Mouse (Mus musculus) hindbrain, embryonic 15.5 days (tissue): ENCODE data around the gene Ndufb5. TPM values are rescaled to one million over a fixed set of nuclear protein-coding genes. Genes with fewer than 3 reads are reported as not detected.
"Not testable (repeated sequence)": the region's sequence is repeated elsewhere in the genome, so short reads cannot be mapped to it uniquely, and the experiment has no call there.

Experiments
- ATAC-seq: fragments of 200-750 bp; cut with Nextera tagmentation; 2 replicates; pipeline ENCODE4 v1.8.0; 2017; ENCODE audit warnings: low read depth, moderate number of reproducible peaks, moderate TSS enrichment; ENCODE audit not compliant: low FRiP score
- H3K27ac ChIP-seq: fragments of 300-500 bp; sonication (generic); replicated peaks from 2 replicates; pipeline ENCODE4 v1.5.1; 2015; ENCODE audit warnings: mild to moderate bottlenecking, inconsistent platforms
- H3K27me3 ChIP-seq: fragments of 300-500 bp; sonication (generic); 2 replicates; pipeline ENCODE4 v1.6.1; 2015; ENCODE audit warnings: control low read depth, inconsistent platforms
- H3K36me3 ChIP-seq: fragments of 300-500 bp; sonication (generic); 2 replicates; pipeline ENCODE4 v1.6.1; 2015; ENCODE audit warnings: control low read depth, inconsistent platforms
- H3K4me1 ChIP-seq: fragments of 300-500 bp; sonication (generic); replicated peaks from 2 replicates; pipeline ENCODE4 v1.6.1; 2015; ENCODE audit warnings: control low read depth, inconsistent platforms
- H3K4me2 ChIP-seq: fragments of 300-500 bp; sonication (generic); 2 replicates; pipeline ENCODE4 v1.6.1; 2015; ENCODE audit warnings: moderate library complexity, mild to moderate bottlenecking, inconsistent platforms
- H3K4me3 ChIP-seq: fragments of 300-500 bp; sonication (generic); 2 replicates; pipeline ENCODE4 v1.5.1; 2015; ENCODE audit warnings: mild to moderate bottlenecking, inconsistent platforms
- H3K9ac ChIP-seq: fragments of 300-500 bp; sonication (generic); 2 replicates; pipeline ENCODE4 v1.6.1; 2015; ENCODE audit warnings: inconsistent platforms
- H3K9me3 ChIP-seq: fragments of 300-500 bp; sonication (generic); 2 replicates; pipeline ENCODE4 v1.6.1; 2016; ENCODE audit warnings: control low read depth, inconsistent platforms
- WGBS: fragments of 180-500 bp; shearing (Covaris S2); methylation state at CpG from one replicate; pipeline ENCODE4 v1.1.7; 2015; 5-methylcytosine and 5-hydroxymethylcytosine counted together
- polyA plus RNA-seq: library from polyadenylated mRNA; unstranded; fragments of >200 nt; fragmentation: Nextera tagmentation; extraction: Ambion mirVana; gene quantifications from 2 replicates; pipeline ENCODE4 v1.2.1, GENCODE M21; 2015

Gene Ndufb5
- 311 and 334 TPM in 2 replicates for polyA plus RNA-seq

- peak; percentile 99 for ATAC-seq
- WGBS, result under 1% methylated on average over 62 of the region's 62 CpGs
Measured at GRCm38 (mm10) chr3:32736244-32737171, at the start of gene Ndufb5. TSS of gene Ndufb5 (plus strand) at chr3:32736990.

GRCm38 (mm10) chr3:32687156-32687555 lies 49.6 kb upstream of the Ndufb5 start:
- Histone ChIP-seq H3K36me3 (no peaks in the 10 kb centered on the region), H3K9ac (no peak overlapping the region), H3K27ac (no peak overlapping the region), H3K27me3 (no peaks in the 10 kb centered on the region), H3K9me3 (no peaks in the 10 kb centered on the region), H3K4me2 (no peak overlapping the region), H3K4me1 (no peaks in the 10 kb centered on the region), H3K4me3 (no peak overlapping the region)
- no peak for ATAC-seq
- WGBS, result 75% methylated on average over 4 of the region's 4 CpGs

More at GRCm38 (mm10) chr3:32736244-32737171, at the start of gene Ndufb5:
- H3K27ac ChIP-seq, result peak within 1 kb of the TSS; percentile 91
- no peaks in the 10 kb centered on the region for H3K9me3 ChIP-seq
- peak within 1 kb of the TSS; percentile 67 for H3K4me2 ChIP-seq
- peak within 1 kb of the TSS; percentile 80 for H3K9ac ChIP-seq
- peak within 1 kb of the TSS; percentile 84 for H3K4me3 ChIP-seq
- H3K27me3 ChIP-seq, result no peaks in the 10 kb centered on the region
- H3K4me1 ChIP-seq, result peaks cover 31% of the 10 kb centered on the region
- peaks cover 13% of the 10 kb centered on the region for H3K36me3 ChIP-seq

- Histone ChIP-seq H3K27ac (no peak overlapping the region), H3K9ac (no peak overlapping the region), H3K4me1 (no peaks in the 10 kb centered on the region), H3K4me2 (no peak overlapping the region), H3K27me3 (no peaks in the 10 kb centered on the region), H3K9me3 (no peaks in the 10 kb centered on the region), H3K36me3 (no peaks in the 10 kb centered on the region), H3K4me3 (no peak overlapping the region)
- WGBS, result 89% methylated on average over 9 of the region's 9 CpGs
- no peak for ATAC-seq
Measured at GRCm38 (mm10) chr3:32689567-32689999, 47.2 kb upstream of the Ndufb5 start.

- Histone ChIP-seq H3K4me2 (no peak overlapping the region), H3K9ac (no peak overlapping the region), H3K27ac (no peak overlapping the region), H3K27me3 (no peaks in the 10 kb centered on the region), H3K36me3 (no peaks in the 10 kb centered on the region), H3K4me3 (no peak overlapping the region), H3K4me1 (no peaks in the 10 kb centered on the region), H3K9me3 (no peaks in the 10 kb centered on the region)
- ATAC-seq, result no peak
- 91% methylated on average over 3 of the region's 3 CpGs for WGBS
Measured at GRCm38 (mm10) chr3:32690008-32690407, 46.8 kb upstream of the Ndufb5 start.

- no peak overlapping the region for H3K4me3 ChIP-seq
- no peak overlapping the region for H3K9ac ChIP-seq
- H3K9me3 ChIP-seq, result no peaks in the 10 kb centered on the region
- H3K27ac ChIP-seq, result no peak overlapping the region
- 54% methylated on average over 1 of the region's 1 CpGs for WGBS
- ATAC-seq, result no peak
- no peak overlapping the region for H3K4me2 ChIP-seq
- no peaks in the 10 kb centered on the region for H3K4me1 ChIP-seq
- H3K27me3 ChIP-seq, result no peaks in the 10 kb centered on the region
- no peaks in the 10 kb centered on the region for H3K36me3 ChIP-seq
Measured at GRCm38 (mm10) chr3:32690901-32691300, 45.9 kb upstream of the Ndufb5 start.

GRCm38 (mm10) chr3:32691841-32692240 lies 44.9 kb upstream of the Ndufb5 start:
- no peaks in the 10 kb centered on the region for H3K9me3 ChIP-seq
- H3K4me1 ChIP-seq, result no peaks in the 10 kb centered on the region
- no peaks in the 10 kb centered on the region for H3K27me3 ChIP-seq
- no peak overlapping the region for H3K27ac ChIP-seq
- H3K36me3 ChIP-seq, result no peaks in the 10 kb centered on the region
- no peak for ATAC-seq
- no peak overlapping the region for H3K9ac ChIP-seq
- no peak overlapping the region for H3K4me3 ChIP-seq
- no peak overlapping the region for H3K4me2 ChIP-seq
- WGBS, result 86% methylated on average over 5 of the region's 5 CpGs

- 52% methylated on average over 5 of the region's 5 CpGs for WGBS
- ATAC-seq, result no peak
- H3K4me2 ChIP-seq, result no peak overlapping the region
- H3K36me3 ChIP-seq, result no peaks in the 10 kb centered on the region
- H3K9ac ChIP-seq, result no peak overlapping the region
- no peaks in the 10 kb centered on the region for H3K4me1 ChIP-seq
- no peaks in the 10 kb centered on the region for H3K27me3 ChIP-seq
- no peak overlapping the region for H3K27ac ChIP-seq
- H3K9me3 ChIP-seq, result no peaks in the 10 kb centered on the region
- H3K4me3 ChIP-seq, result no peak overlapping the region
Measured at GRCm38 (mm10) chr3:32694211-32694610, 42.6 kb upstream of the Ndufb5 start.

GRCm38 (mm10) chr3:32694737-32695582 lies 41.8 kb upstream of the Ndufb5 start:
- Histone ChIP-seq H3K36me3 (no peaks in the 10 kb centered on the region), H3K27ac (no peak overlapping the region), H3K9me3 (no peaks in the 10 kb centered on the region), H3K4me3 (no peak overlapping the region), H3K4me2 (no peak overlapping the region), H3K27me3 (no peaks in the 10 kb centered on the region), H3K4me1 (no peaks in the 10 kb centered on the region), H3K9ac (no peak overlapping the region)
- WGBS, result 78% methylated on average over 12 of the region's 12 CpGs
- no peak for ATAC-seq

GRCm38 (mm10) chr3:32695583-32695980 lies 41.2 kb upstream of the Ndufb5 start:
- Histone ChIP-seq H3K27ac (no peak overlapping the region), H3K4me3 (no peak overlapping the region), H3K4me1 (no peaks in the 10 kb centered on the region), H3K4me2 (no peak overlapping the region), H3K9me3 (no peaks in the 10 kb centered on the region), H3K27me3 (no peaks in the 10 kb centered on the region), H3K36me3 (no peaks in the 10 kb centered on the region), H3K9ac (no peak overlapping the region)
- no peak for ATAC-seq
- WGBS, result 83% methylated on average over 4 of the region's 4 CpGs

- Histone ChIP-seq H3K27me3 (no peaks in the 10 kb centered on the region), H3K9me3 (no peaks in the 10 kb centered on the region)
- WGBS, result 33% methylated on average over 7 of the region's 7 CpGs
Measured at GRCm38 (mm10) chr3:32698228-32698863, 38.4 kb upstream of the Ndufb5 start.

GRCm38 (mm10) chr3:32704021-32704420 lies 32.8 kb upstream of the Ndufb5 start:
- 94% methylated on average over 6 of the region's 6 CpGs for WGBS
- H3K4me1 ChIP-seq, ATAC-seq: not testable (repeated sequence)

More at GRCm38 (mm10) chr3:32698228-32698863, 38.4 kb upstream of the Ndufb5 start:
- Histone ChIP-seq H3K4me2 (no peak overlapping the region), H3K4me1 (no peaks in the 10 kb centered on the region), H3K4me3 (no peak overlapping the region), H3K9ac (no peak overlapping the region), H3K27ac (no peak overlapping the region), H3K36me3 (no peaks in the 10 kb centered on the region)
- peak; percentile 85 for ATAC-seq

More at GRCm38 (mm10) chr3:32704021-32704420, 32.8 kb upstream of the Ndufb5 start:
- not testable (repeated sequence) for H3K36me3 ChIP-seq, H3K27me3 ChIP-seq, H3K4me2 ChIP-seq, H3K9ac ChIP-seq, H3K9me3 ChIP-seq, H3K4me3 ChIP-seq, H3K27ac ChIP-seq
